ENCODE assay signal across 27 mouse cellular contexts in genomic region chr9:118186776-118187175, GRCm38 (mm10). TPM values are rescaled to one million over a fixed set of nuclear protein-coding genes. Genes with fewer than 3 reads are reported as not detected.
DNase-seq lines count a peak whose midpoint lies in the region; ATAC-seq and TF ChIP-seq lines count a peak whose summit lies in the region.
"Had no signal": no experiment of that assay in that cellular context is flagged by ENCODE, and none has a peak within 500 bp of the region (broad histone marks: within the 10 kb centered on the region; RNA-seq: fewer than 3 reads in every experiment).

No protein-coding gene starts in this region.

- DNase-seq in ZHBTc4 (ENCODE audit: low read depth, low spot score): peak; percentile 16
- DNase-seq in brain, embryonic 14.5 days (ENCODE audit: low read depth): peak; percentile 56
- DNase-seq in layer of hippocampus, adult 9-10 months (ENCODE audit: low spot score): no peak
- no peak for DNase-seq in cerebellum, adult 9-10 months
- no peak for DNase-seq in adrenal gland, postnatal 4 days (ENCODE audit: low spot score in 2 of 2)
- no peak for DNase-seq in MN1 (ENCODE audit: low spot score)
- DNase-seq: adrenal gland, postnatal 10 days; adrenal gland, postnatal 36 days; cerebellum, adult 11-12 months; cerebellum, adult 8-10 months; cerebellum, postnatal 14 days; gastrocnemius, postnatal 10 days; gastrocnemius, postnatal 36 days; heart, postnatal 10 days; heart, postnatal 36 days; kidney, adult 18-20 months had no signal

- no peaks in the 10 kb centered on the region for H3K9me3 ChIP-seq in forebrain, embryonic 12.5 days
- no peaks in the 10 kb centered on the region for H3K9me3 ChIP-seq in forebrain, embryonic 15.5 days
- H3K9me3 ChIP-seq: embryonic facial prominence, embryonic 12.5 days; embryonic facial prominence, embryonic 15.5 days; heart, embryonic 12.5 days; heart, embryonic 15.5 days had no signal

- WGBS in forebrain, embryonic 12.5 days: 30% methylated on average over 10 of the region's 10 CpGs
- 20% methylated on average over 10 of the region's 10 CpGs for WGBS in forebrain, embryonic 15.5 days

- TF ChIP-seq POLR2A in brain, embryonic 14.5 days (IDR thresholded peaks at IDR 0.05; ENCODE audit: borderline replicate concordance, extremely low read depth, insufficient read depth, insufficient read length, poor library complexity, severe bottlenecking): no peak

- ATAC-seq in forebrain, embryonic 12.5 days (ENCODE audit: low FRiP score): no peak
- ATAC-seq in forebrain, embryonic 15.5 days (replicated peaks): no peak; the same call in 1 of the 2 replicates
- ATAC-seq: CD4-positive, CD25-positive, alpha-beta regulatory T cell, adult 4 months; hindbrain, postnatal 0 days; inflammation-experienced regulatory T-cells, adult 6 months; intestine, embryonic 16.5 days had no signal

- peak overlapping the region; percentile 68; the same call in 1 of the 2 replicates for H3K27ac ChIP-seq in forebrain, embryonic 12.5 days
- H3K27ac ChIP-seq in forebrain, embryonic 15.5 days (replicated peaks): 0 out of 2 replicates have a peak overlapping the region, but pooled peaks have one; percentile 17
- H3K27ac ChIP-seq: embryonic facial prominence, embryonic 12.5 days; embryonic facial prominence, embryonic 15.5 days; heart, embryonic 15.5 days; hindbrain, embryonic 14.5 days; hindbrain, postnatal 0 days had no signal

- no peaks in the 10 kb centered on the region for H3K27me3 ChIP-seq in forebrain, embryonic 12.5 days
- H3K27me3 ChIP-seq in forebrain, embryonic 15.5 days: no peaks in the 10 kb centered on the region
- H3K27me3 ChIP-seq: embryonic facial prominence, embryonic 12.5 days; embryonic facial prominence, embryonic 15.5 days; heart, embryonic 12.5 days; heart, embryonic 15.5 days had no signal

- peaks cover 5% of the 10 kb centered on the region; the same call in 1 of the 2 replicates for H3K4me1 ChIP-seq in forebrain, embryonic 12.5 days
- H3K4me1 ChIP-seq in forebrain, embryonic 15.5 days: peaks cover 14% of the 10 kb centered on the region
- H3K4me1 ChIP-seq: embryonic facial prominence, embryonic 12.5 days; embryonic facial prominence, embryonic 15.5 days; heart, embryonic 12.5 days; heart, embryonic 15.5 days had no signal

- H3K9ac ChIP-seq in forebrain, embryonic 12.5 days: no peak overlapping the region
- no peak overlapping the region for H3K9ac ChIP-seq in forebrain, embryonic 15.5 days (replicated peaks)
- H3K9ac ChIP-seq: embryonic facial prominence, embryonic 12.5 days; embryonic facial prominence, embryonic 15.5 days; heart, embryonic 12.5 days; heart, embryonic 15.5 days; hindbrain, embryonic 14.5 days had no signal

- H3K4me2 ChIP-seq in forebrain, embryonic 12.5 days: peak overlapping the region; percentile 25
- H3K4me2 ChIP-seq in forebrain, embryonic 15.5 days (replicated peaks): peak overlapping the region; percentile 10; the same call in 1 of the 2 replicates
- H3K4me2 ChIP-seq: embryonic facial prominence, embryonic 12.5 days; embryonic facial prominence, embryonic 15.5 days; heart, embryonic 12.5 days; heart, embryonic 15.5 days; hindbrain, embryonic 14.5 days had no signal

- H3K4me3 ChIP-seq in forebrain, embryonic 12.5 days (replicated peaks): no peak overlapping the region
- H3K4me3 ChIP-seq in forebrain, embryonic 15.5 days: no peak overlapping the region
- H3K4me3 ChIP-seq: embryonic facial prominence, embryonic 12.5 days; embryonic facial prominence, embryonic 15.5 days; heart, embryonic 12.5 days; heart, embryonic 15.5 days had no signal

- no peaks in the 10 kb centered on the region for H3K36me3 ChIP-seq in forebrain, embryonic 12.5 days (replicated peaks)
- no peaks in the 10 kb centered on the region for H3K36me3 ChIP-seq in forebrain, embryonic 15.5 days
- H3K36me3 ChIP-seq: embryonic facial prominence, embryonic 12.5 days; embryonic facial prominence, embryonic 15.5 days; heart, embryonic 12.5 days; heart, embryonic 15.5 days had no signal

- no peak for TF ChIP-seq CTCF in brain, embryonic 14.5 days (IDR thresholded peaks at IDR 0.05; ENCODE audit: borderline replicate concordance, extremely low read depth, insufficient read depth, insufficient read length)

RNA-seq across cellular contexts. Expression of gene Cmc1, which starts 36.8 kb away (rescaled TPM):
- polyA plus RNA-seq in brain, embryonic 14.5 days (2012; rRNA removed): 10.1 and 10.7 TPM in 2 replicates
- polyA plus RNA-seq in forebrain, embryonic 12.5 days (2016; fragmentation: Nextera tagmentation; extraction: Ambion mirVana): 42.8 and 44.2 TPM in 2 replicates
- polyA plus RNA-seq in forebrain, embryonic 15.5 days (2015; fragmentation: Nextera tagmentation; extraction: Ambion mirVana): 38.3 and 39.3 TPM in 2 replicates
- total RNA-seq in adrenal gland, postnatal 4 days (2021): 10 to 100 TPM; 32.8 to 40.3 TPM

Comparison
In these comparisons a context has a peak if more than half of its experiments do, and no peak if none do; other contexts are left out.
1. DNase-seq: peak in ZHBTc4 (single experiment) and brain, embryonic 14.5 days (single experiment); none in layer of hippocampus, adult 9-10 months (single experiment), cerebellum, adult 9-10 months (single experiment), adrenal gland, postnatal 4 days (0 of 2) and MN1 (single experiment).